Mouse (Mus musculus): ENCODE measurements around the gene Gab1.

Gene Gab1

GRCm38 (mm10) chr8:80880196-80881106, at the start of gene Gab1:
Gene Gab1 (minus strand): TSS chr8:80880519.
- peak; percentile 80 for DNase-seq (ENCODE audit: low spot score)

GRCm38 (mm10) chr8:80928770-80929169, 48.5 kb upstream of the Gab1 start:
- DNase-seq (ENCODE audit: low spot score) = no peak

GRCm38 (mm10) chr8:80923794-80924316, 43.5 kb upstream of the Gab1 start:
- no peak for DNase-seq (ENCODE audit: low spot score)

GRCm38 (mm10) chr8:80922642-80923041, 42.3 kb upstream of the Gab1 start:
- DNase-seq (ENCODE audit: low spot score) = peak; percentile 27

GRCm38 (mm10) chr8:80919130-80919529, 38.8 kb upstream of the Gab1 start:
- DNase-seq (ENCODE audit: low spot score) = no peak

- DNase-seq (ENCODE audit: low spot score) = no peak
Observed at GRCm38 (mm10) chr8:80918531-80918930, 38.2 kb upstream of the Gab1 start.

GRCm38 (mm10) chr8:80916463-80917235, 36.3 kb upstream of the Gab1 start:
- no peak for DNase-seq (ENCODE audit: low spot score)

GRCm38 (mm10) chr8:80913016-80913748, 32.9 kb upstream of the Gab1 start:
- no peak for DNase-seq (ENCODE audit: low spot score)

- DNase-seq (ENCODE audit: low spot score) = no peak
Observed at GRCm38 (mm10) chr8:80911400-80911799, 31.1 kb upstream of the Gab1 start.

- no peak for DNase-seq (ENCODE audit: low spot score)
Observed at GRCm38 (mm10) chr8:80908262-80908907, 28.1 kb upstream of the Gab1 start.

GRCm38 (mm10) chr8:80902354-80902753, 22.0 kb upstream of the Gab1 start:
- no peak for DNase-seq (ENCODE audit: low spot score)

GRCm38 (mm10) chr8:80899364-80899763, 19.0 kb upstream of the Gab1 start:
- DNase-seq (ENCODE audit: low spot score) = no peak

- no peak for DNase-seq (ENCODE audit: low spot score)
Observed at GRCm38 (mm10) chr8:80896026-80896425, 15.7 kb upstream of the Gab1 start.

- DNase-seq (ENCODE audit: low spot score) = no peak
Observed at GRCm38 (mm10) chr8:80895397-80895796, 15.1 kb upstream of the Gab1 start.

- DNase-seq (ENCODE audit: low spot score) = no peak
Observed at GRCm38 (mm10) chr8:80894528-80894927, 14.2 kb upstream of the Gab1 start.

GRCm38 (mm10) chr8:80879426-80880195, 708 bp downstream of the Gab1 start:
- no peak for DNase-seq (ENCODE audit: low spot score)

GRCm38 (mm10) chr8:80878801-80879425, 1.4 kb downstream of the Gab1 start:
- DNase-seq (ENCODE audit: low spot score) = peak; percentile 44

- DNase-seq (ENCODE audit: low spot score) = no peak
Observed at GRCm38 (mm10) chr8:80878146-80878545, 2.2 kb downstream of the Gab1 start.

GRCm38 (mm10) chr8:80875537-80875936, 4.8 kb downstream of the Gab1 start:
- no peak for DNase-seq (ENCODE audit: low spot score)

- DNase-seq (ENCODE audit: low spot score) = no peak
Observed at GRCm38 (mm10) chr8:80873723-80874427, 6.4 kb downstream of the Gab1 start.
